Mouse (Mus musculus) lung, postnatal 0 days (tissue): ENCODE results near the gene Map2. TPM values are rescaled to one million over a fixed set of nuclear protein-coding genes. Genes with fewer than 3 reads are reported as not detected.

Source experiments
- ATAC-seq: fragments of 200-750 bp; cut with Nextera tagmentation; 2 replicates; pipeline ENCODE4 v1.8.0; 2017; ENCODE audit warnings: moderate library complexity
- DNase-seq: peaks from one replicate; pipeline ENCODE4 v3.0.0-alpha.2; 2016; ENCODE audit warnings: low spot score
- H3K27ac ChIP-seq: fragments of 300-500 bp; sonication (generic); 2 replicates; pipeline ENCODE4 v1.5.1; 2014; ENCODE audit warnings: antibody characterized with exemption, mild to moderate bottlenecking, low read length, mixed read lengths
- H3K27me3 ChIP-seq: fragments of 300-500 bp; sonication (generic); replicated peaks from 2 replicates; pipeline ENCODE4 v1.6.1; 2014; ENCODE audit warnings: low read length, mixed read lengths; ENCODE audit not compliant: insufficient read depth
- H3K36me3 ChIP-seq: fragments of 300-500 bp; sonication (generic); 2 replicates; pipeline ENCODE4 v1.6.1; 2014; ENCODE audit warnings: low read length, mixed read lengths; ENCODE audit not compliant: insufficient read depth
- H3K4me1 ChIP-seq: fragments of 300-500 bp; sonication (generic); 2 replicates; pipeline ENCODE4 v1.6.1; 2014; ENCODE audit warnings: antibody characterized with exemption, low read depth, low read length, mixed read lengths; ENCODE audit not compliant: insufficient read depth
- H3K4me2 ChIP-seq: fragments of 300-500 bp; sonication (generic); replicated peaks from 2 replicates; pipeline ENCODE4 v1.6.1; 2014; ENCODE audit warnings: low read depth, mild to moderate bottlenecking, low read length, moderate library complexity, mixed read lengths
- H3K4me3 ChIP-seq: fragments of 300-500 bp; sonication (generic); 2 replicates; pipeline ENCODE4 v1.5.1; 2014; ENCODE audit warnings: low read depth, low read length
- H3K9ac ChIP-seq: fragments of 300-500 bp; sonication (generic); replicated peaks from 2 replicates; pipeline ENCODE4 v1.6.1; 2014; ENCODE audit warnings: low read depth, mild to moderate bottlenecking
- H3K9me3 ChIP-seq: fragments of 300-500 bp; sonication (generic); 2 replicates; pipeline ENCODE4 v1.6.1; 2016; ENCODE audit warnings: low read length, mixed read lengths
- CTCF ChIP-seq: IDR thresholded peaks from 2 replicates; pipeline ENCODE4 v1.5.1; 2016; ENCODE audit warnings: antibody characterized with exemption, mild to moderate bottlenecking
- EP300 ChIP-seq: IDR thresholded peaks from 2 replicates; pipeline ENCODE4 v1.6.1; 2016; ENCODE audit warnings: antibody characterized with exemption, mild to moderate bottlenecking, control low read depth
- WGBS: fragments of 180-500 bp; shearing (Covaris S2); extraction: QIAGEN DNeasy Blood & Tissue Kit; methylation state at CpG from one replicate; pipeline ENCODE4 v1.1.7; 2014; 5-methylcytosine and 5-hydroxymethylcytosine counted together
- polyA plus RNA-seq: library from polyadenylated mRNA; unstranded; fragments of >200 nt; fragmentation: Nextera tagmentation; extraction: Ambion mirVana; gene quantifications from 2 replicates; pipeline ENCODE4 v1.2.1, GENCODE M21; 2015

Map2 gene
- polyA plus RNA-seq, 1 experiment from 2014 or later: 2.1 TPM

DNA sequence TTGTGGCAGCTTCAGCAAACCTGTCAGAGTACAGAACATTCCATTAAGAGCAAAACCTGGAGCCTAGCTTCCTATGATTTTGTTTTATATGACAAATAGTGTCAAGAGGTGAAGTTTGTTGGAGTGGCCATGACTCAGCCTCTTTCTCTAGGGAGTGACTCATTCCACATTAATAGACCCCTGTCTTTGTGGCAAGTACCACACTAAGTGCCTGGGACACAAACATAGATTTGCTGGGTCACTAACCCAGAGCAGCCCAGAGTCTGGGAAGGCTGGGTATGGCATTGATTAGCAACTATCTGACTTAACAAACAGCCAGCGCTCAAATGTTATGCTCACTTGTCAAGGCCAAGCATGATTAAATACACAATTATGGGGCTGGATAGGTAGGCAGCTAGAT, 69.8 kb downstream of the Map2 start:
- Histone ChIP-seq H3K36me3 (no peaks in the 10 kb centered on the region), H3K27me3 (no peaks in the 10 kb centered on the region), H3K27ac (no peak overlapping the region), H3K4me1 (no peaks in the 10 kb centered on the region), H3K4me2 (no peak overlapping the region), H3K9me3 (no peaks in the 10 kb centered on the region), H3K4me3 (no peak overlapping the region), H3K9ac (no peak overlapping the region)
- ATAC-seq: peak; percentile 87
- 43% methylated on average over 1 of the region's 1 CpGs for WGBS
- peak; percentile 68 for DNase-seq
- no peak for TF ChIP-seq CTCF
- peak; percentile 63 for TF ChIP-seq EP300

DNA sequence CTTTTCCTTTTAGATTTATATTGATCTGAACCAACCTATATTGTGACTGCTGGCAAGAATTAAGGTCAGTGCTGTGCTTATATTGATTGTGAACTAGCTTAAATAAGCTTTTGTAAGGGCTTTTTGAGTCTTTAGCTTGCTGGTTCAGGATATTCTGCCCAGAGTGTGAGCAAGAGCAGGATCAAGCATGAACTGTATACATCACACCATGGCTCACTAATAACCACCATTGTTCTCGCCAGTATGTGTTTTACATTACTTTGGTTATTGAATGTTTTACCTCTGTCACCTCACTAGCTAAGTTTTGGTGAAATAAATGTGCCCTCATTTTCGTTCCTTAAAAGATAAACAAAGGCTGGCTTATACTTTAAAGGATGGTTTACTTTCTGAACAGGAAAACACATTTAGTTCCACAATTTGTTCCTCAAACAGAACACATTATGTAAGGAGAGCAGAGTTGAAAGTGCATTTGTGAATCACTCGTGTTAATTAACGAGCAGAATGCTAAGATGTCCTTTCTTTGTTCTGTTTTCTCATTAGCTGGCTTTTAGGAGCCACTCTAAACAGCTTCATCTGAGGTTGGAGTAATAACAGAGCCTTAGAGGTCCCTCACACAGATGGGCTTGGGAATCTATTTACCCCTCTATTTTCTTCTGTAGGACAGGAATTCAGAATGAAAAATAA, 76.7 kb downstream of the Map2 start:
- H3K36me3 ChIP-seq: no peaks in the 10 kb centered on the region
- no peak for DNase-seq
- no peak overlapping the region for H3K27ac ChIP-seq
- H3K27me3 ChIP-seq: no peaks in the 10 kb centered on the region
- H3K4me1 ChIP-seq: no peaks in the 10 kb centered on the region
- WGBS: 36% methylated on average over 4 of the region's 4 CpGs
- no peak overlapping the region for H3K9ac ChIP-seq
- no peaks in the 10 kb centered on the region for H3K9me3 ChIP-seq
- no peak for ATAC-seq
- no peak overlapping the region for H3K4me3 ChIP-seq
- H3K4me2 ChIP-seq: no peak overlapping the region
- TF ChIP-seq EP300 (no peak), CTCF (no peak)

DNA sequence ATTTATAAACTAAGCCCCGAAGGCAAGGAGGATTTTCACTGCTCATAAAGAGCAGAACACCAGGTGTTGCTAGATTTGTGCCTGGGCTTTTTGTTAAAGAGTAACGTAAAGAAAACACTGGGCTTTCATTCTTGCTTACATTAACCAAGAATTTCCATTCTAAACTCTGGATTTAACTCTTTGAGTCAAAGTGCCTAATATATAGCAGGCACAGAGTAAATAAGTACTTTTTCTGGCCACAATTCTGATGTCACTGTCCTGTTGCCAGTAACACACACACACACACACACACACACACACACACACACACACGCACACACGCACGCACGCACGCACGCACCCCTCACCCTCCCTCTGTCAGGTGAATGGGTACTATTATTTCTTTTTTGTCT, 77.3 kb downstream of the Map2 start:
- TF ChIP-seq CTCF: no peak
- TF ChIP-seq EP300: no peak
- H3K27me3 ChIP-seq: no peaks in the 10 kb centered on the region
- no peaks in the 10 kb centered on the region for H3K4me1 ChIP-seq
- no peak overlapping the region for H3K4me3 ChIP-seq
- DNase-seq (no peak), ATAC-seq (no peak)
- no peaks in the 10 kb centered on the region for H3K36me3 ChIP-seq
- WGBS: 66% methylated on average over 8 of the region's 8 CpGs
- no peak overlapping the region for H3K27ac ChIP-seq
- no peak overlapping the region for H3K9ac ChIP-seq
- H3K9me3 ChIP-seq: no peaks in the 10 kb centered on the region
- no peak overlapping the region for H3K4me2 ChIP-seq

DNA sequence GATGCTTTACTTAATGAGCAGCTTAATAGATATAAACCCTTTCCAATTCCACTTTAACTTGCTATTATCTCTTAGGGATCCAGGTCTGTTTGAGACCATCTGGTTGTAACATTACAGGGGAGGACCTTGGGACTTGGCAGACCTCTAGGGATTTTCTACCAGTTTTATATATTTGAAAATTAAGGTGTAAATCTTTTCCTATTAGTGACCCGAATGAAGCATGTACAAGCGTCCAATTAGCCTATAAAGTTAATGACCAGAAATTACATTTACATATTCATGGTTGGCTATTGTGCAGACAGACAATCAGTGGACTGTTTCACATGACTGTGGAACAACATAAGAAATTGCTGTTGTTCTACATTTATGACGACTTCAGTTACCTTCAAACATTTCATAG, 88.1 kb downstream of the Map2 start:
- 92% methylated on average over 3 of the region's 3 CpGs for WGBS
- no peak for ATAC-seq
- no peak for TF ChIP-seq EP300
- TF ChIP-seq CTCF: no peak

DNA sequence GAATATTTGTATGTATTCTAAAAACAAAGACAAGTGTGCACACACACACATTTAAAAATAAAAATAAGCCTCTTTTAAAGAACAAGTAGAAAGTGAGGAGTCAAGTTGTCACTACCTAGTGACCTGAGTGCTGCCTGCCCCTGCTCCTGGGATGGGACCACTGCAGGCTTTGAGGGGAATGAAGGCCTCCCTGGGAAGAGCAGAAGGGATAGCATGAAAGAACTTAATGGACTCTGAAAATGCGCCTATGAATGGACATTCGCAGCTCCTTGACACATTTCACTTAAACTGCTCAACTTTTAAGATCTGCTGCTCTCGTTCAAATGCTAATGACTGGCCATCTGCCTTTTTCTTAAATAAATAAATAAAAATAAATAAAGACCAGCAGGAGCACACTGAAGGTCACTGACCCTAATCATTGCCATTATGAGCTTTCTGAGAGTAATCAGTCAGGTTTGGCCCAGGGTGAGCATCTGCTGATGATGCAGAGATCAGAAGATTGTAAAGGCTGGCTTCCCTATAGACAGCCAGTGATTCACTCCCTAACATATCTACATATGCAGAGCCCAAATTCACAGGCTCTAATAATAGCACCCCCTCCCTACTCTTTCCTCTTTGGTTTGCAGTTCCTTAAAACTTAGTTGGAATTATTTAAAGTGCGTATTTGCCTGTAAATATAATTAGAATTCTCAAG, 91.3 kb downstream of the Map2 start:
- Histone ChIP-seq H3K4me1 (no peaks in the 10 kb centered on the region), H3K4me2 (no peak overlapping the region), H3K27ac (no peak overlapping the region), H3K9me3 (no peaks in the 10 kb centered on the region), H3K36me3 (no peaks in the 10 kb centered on the region), H3K9ac (no peak overlapping the region), H3K4me3 (no peak overlapping the region), H3K27me3 (no peaks in the 10 kb centered on the region)
- WGBS: 61% methylated on average over 4 of the region's 4 CpGs
- DNase-seq (no peak), ATAC-seq (no peak)
- no peak for TF ChIP-seq CTCF
- TF ChIP-seq EP300: no peak

More for the DNA sequence above, 88.1 kb downstream of the Map2 start:
- no peak overlapping the region for H3K4me2 ChIP-seq
- no peaks in the 10 kb centered on the region for H3K9me3 ChIP-seq
- H3K4me1 ChIP-seq: no peaks in the 10 kb centered on the region
- H3K9ac ChIP-seq: no peak overlapping the region
- H3K36me3 ChIP-seq: no peaks in the 10 kb centered on the region
- no peaks in the 10 kb centered on the region for H3K27me3 ChIP-seq
- DNase-seq: no peak
- no peak overlapping the region for H3K27ac ChIP-seq
- H3K4me3 ChIP-seq: no peak overlapping the region

DNA sequence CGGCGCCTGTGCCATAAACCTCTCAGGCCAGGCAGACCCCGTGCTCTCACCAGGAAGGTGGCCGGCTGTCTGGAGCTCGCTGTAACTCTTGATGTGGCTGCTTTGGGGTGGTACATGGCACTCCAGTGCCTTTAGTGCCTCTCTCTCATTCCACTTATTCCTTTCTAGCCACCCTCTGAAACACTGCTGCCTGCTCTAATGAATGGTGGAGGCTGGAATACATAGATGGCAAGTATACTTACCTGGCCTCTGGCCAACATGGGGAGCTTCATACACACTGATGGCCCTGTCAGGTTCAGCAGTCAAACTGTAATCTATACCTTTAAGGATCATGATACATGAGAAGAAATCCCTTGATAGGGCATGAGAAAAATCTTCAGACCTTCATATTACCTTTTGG, 102.6 kb downstream of the Map2 start:
- Histone ChIP-seq H3K9me3 (no peaks in the 10 kb centered on the region), H3K27ac (no peak overlapping the region), H3K4me1 (no peaks in the 10 kb centered on the region), H3K36me3 (no peaks in the 10 kb centered on the region), H3K4me3 (no peak overlapping the region), H3K4me2 (no peak overlapping the region), H3K9ac (no peak overlapping the region), H3K27me3 (no peaks in the 10 kb centered on the region)
- TF ChIP-seq CTCF (no peak), EP300 (no peak)
- 59% methylated on average over 3 of the region's 5 CpGs for WGBS
- ATAC-seq (no peak), DNase-seq (no peak)
